Mouse (Mus musculus) ES-E14 (cell line): ENCODE measurements around the gene Mkln1.

ENCODE experiments used
- HCFC1 ChIP-seq: IDR thresholded peaks from 2 replicates; pipeline ENCODE4 v1.6.1; 2012; ENCODE audit warnings: low read length, inconsistent platforms, borderline replicate concordance; ENCODE audit not compliant: insufficient read depth
- ZC3H11A ChIP-seq: IDR thresholded peaks from 2 replicates; pipeline ENCODE4 v1.6.1; 2012; ENCODE audit warnings: low read depth, mild to moderate bottlenecking, inconsistent platforms, low read length, borderline replicate concordance
- ZNF384 ChIP-seq: IDR thresholded peaks from 2 replicates; pipeline ENCODE4 v1.6.1; 2012; ENCODE audit warnings: low read depth, low read length, inconsistent platforms

DNA sequence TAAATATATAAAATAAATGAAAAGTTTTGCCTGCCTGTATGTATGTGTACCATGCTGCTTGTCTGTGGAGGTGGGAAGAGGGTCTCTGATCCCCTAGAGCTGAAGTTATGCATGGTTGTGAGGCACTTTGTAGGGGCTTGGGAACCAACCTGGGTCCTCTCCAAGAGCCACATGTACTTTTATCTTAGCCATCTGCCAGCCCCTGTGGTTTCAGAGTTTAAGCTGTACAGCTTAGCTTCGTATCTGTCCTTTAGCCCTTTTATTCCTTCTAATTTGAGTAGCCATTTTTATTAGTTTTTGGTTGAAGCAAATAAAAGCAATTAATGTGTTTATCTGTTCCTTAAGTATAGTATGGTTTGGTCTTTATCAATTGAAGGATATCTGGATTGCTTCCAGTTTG is 12.5 kb downstream of the Mkln1 start:
- TF ChIP-seq HCFC1 (no peak), ZNF384 (no peak), ZC3H11A (no peak)
